Mouse (Mus musculus) bone marrow, adult 2 months (tissue): ENCODE data around the gene Nanos3.
A peak's percentile ranks its signal among the peaks of the same experiment; 100 is the strongest.

Experiments used
- CTCF ChIP-seq: fragments of 200-500 bp; IDR thresholded peaks from 2 replicates; pipeline ENCODE4 v1.5.1; 2011; ENCODE audit warnings: low read length, control low read depth; ENCODE audit not compliant: control insufficient read depth, insufficient read depth
- POLR2A ChIP-seq: fragments of 200-500 bp; IDR thresholded peaks from 2 replicates; pipeline ENCODE4 v1.6.1; 2011; ENCODE audit warnings: low read depth, mild to moderate bottlenecking, control low read depth, low read length, borderline replicate concordance; ENCODE audit not compliant: control insufficient read depth

DNA sequence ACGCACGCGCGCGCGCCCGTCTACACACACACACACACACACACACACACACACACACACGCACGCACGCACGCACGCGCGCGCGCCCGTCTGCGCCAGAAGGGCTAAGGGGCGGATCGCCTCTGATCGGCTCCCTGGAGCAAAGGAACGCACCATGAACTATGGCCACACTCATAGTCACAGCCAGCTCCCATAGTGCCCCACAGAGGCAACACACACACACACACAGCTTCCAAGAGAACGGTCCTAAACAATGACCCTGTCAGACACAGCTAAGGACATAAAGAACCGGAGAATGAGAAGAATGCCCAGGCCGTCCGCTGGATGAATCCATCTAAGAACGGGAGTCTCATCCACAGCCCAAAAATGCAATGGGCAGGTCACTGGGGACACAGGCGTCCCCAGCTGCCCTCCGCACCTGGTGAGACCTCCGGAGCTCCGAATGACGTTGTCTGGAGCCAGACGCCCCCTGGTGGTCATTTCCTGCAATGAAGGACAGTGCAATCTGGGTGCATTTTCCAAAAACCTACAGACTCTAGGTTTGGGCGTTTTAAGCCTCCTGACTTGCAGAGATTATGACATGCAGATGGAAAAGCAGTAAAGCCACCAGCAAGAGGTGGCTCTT lies 25.3 kb upstream of the Nanos3 start:
- TF ChIP-seq POLR2A, result no peak
- TF ChIP-seq CTCF, result peak; percentile 86
